Mouse (Mus musculus) megakaryocyte-erythroid progenitor cell, adult 5-6 weeks (primary cell): ENCODE results near the gene Tsc22d4. TPM values are rescaled to one million over a fixed set of nuclear protein-coding genes. Genes with fewer than 3 reads are reported as not detected.
"Not testable (repeated sequence)": the region's sequence is repeated elsewhere in the genome, so short reads cannot be mapped to it uniquely, and the experiment has no call there.

Experiments
- ATAC-seq: replicated peaks from 2 replicates; pipeline ENCODE4 v1.8.0; 2016; ENCODE audit warnings: mild to moderate bottlenecking, inconsistent platforms; ENCODE audit not compliant: severe bottlenecking, poor library complexity, low FRiP score, low TSS enrichment
- total RNA-seq, 2 experiments: library from RNA; stranded (forward) in 1 of 2; stranded (reverse) in 1 of 2; fragments of 200-1000, 215-1000 nt in 1 of 2; fragments of >200 nt in 1 of 2; fragmentation: Nextera tagmentation in 1 of 2; gene quantifications; 2 replicates each; pipeline ENCODE4 v1.2.3; 2014 to 2017

The Tsc22d4 gene
- total RNA-seq (2014; fragmentation: Nextera tagmentation) (45.4 and 55.2 TPM in 2 replicates), total RNA-seq (2017) (43.0 and 66.3 TPM in 2 replicates)

DNA sequence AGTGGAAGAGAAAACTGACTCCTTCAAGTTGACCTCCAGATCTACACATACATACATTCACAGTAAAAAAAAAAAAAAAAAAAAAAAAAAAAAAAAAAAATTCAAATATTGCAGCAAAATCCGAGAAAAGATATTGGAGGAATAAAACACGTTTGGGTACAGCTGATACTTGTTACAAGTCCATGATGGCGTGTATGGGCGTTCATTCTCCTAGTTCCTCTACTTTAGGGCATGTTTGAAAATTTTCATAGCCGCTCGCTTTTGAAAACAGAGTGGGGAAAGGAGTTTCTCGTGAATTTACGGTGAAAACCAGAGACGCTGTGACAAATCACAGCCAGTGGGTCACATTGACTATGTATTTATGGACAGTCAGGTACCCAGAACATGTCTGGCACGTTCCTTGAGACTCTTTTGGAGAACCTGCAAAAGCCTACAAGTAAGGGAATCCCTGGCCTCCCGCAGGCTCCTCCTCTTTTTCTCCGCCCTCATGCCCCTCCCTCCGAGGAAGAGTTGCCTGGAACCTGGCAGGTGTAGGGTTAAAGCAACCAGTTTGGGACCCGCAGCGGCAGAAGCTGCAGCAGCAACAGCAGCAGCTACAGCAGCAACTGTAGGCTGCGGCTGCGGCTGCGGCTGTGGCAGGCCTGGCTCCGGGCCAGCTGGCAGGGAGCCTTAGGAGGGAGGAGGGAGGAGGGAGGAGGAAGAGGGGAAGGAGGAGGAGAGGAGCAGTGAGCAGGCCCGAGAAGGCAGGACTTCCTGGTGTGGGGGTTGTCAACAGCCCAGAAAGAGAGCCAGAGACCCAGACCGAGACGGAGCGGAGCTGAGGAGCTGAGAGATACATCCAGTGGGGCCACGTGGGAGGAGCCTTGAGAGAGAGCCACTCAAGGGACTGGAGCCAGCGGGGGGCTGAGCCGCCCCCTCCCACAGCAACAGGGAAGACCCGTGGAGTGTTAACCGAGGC lies at the start of gene Tsc22d4:
Tsc22d4 (plus strand) TSS at position 517 of the 958 bp plus-strand sequence.
- peak; percentile 78 for ATAC-seq

DNA sequence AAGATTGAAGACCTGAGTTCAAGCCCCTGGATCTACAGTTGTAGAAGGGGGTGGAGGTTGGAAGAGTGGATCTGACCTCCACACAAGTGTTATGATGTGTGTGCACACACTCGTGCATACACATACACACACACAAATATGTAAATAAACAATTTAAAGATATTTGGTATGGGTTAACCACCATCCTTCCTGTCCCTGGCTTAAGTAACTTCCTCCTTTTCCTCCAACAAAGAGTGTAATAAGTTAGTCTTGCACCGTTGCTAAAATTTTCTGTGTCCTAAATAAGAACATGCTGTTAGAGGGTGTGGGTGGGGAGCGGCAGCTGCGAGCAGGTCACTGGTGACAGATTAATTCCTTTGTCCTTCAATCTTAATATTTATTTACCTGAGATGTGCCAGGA lies 49.6 kb upstream of the Tsc22d4 start:
- ATAC-seq, result no peak

DNA sequence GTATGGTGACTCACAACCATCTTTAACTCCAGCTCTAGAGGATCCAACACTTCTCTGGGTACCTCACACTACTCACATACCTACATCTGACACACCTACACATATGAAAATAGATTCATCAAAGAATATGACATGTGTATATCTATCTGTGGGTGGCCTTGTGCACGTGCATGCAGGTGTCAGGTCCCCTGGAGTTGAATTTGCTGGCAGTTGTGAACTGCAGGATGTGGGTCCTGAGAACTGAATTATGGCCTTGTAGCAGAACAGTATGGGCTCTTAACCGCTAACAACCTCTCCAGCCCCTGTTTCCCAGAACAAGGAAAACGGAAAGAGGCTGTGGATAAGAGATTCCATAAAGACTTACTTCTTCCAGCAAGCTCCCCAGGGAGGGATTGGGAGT lies 46.5 kb upstream of the Tsc22d4 start:
- no peak for ATAC-seq

DNA sequence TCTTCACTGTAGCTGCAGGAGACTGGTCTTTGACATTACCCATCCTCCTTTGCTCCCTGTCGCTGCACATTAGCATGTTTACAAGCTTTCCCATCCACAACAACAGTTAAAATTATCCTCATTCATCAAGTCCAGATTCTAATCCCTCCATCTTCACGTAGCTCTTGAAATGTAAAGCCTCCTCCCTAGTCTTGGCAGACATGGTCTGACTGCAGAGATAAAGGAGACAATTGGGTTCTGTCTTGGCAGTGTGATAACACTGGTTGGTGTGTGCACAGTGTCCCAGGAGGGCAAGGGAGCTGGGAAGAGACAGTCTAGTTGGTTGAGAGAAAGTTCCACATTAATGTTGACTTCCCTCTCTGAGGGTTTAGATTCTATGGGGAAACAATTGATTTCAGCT lies 45.7 kb upstream of the Tsc22d4 start:
- ATAC-seq, result peak; percentile 92

DNA sequence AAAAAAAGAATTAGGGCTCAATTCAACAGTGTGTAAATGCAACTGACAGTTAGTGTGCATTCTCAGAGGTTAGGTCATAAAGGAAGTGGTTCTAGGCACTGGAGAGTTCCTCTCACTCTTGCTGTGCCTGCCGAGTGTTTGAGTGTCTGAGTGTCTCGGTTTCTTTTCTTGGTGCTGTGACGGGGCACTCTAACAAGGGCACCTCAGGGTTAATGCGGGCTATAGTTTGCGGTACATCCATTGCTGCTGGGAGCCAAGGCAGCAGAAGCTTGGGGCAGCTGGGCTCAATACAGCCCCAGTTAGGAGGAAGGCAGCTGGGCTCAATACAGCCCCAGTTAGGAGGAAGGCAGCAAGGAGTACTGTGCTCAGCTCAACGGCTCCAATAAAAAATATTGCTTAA lies 40.3 kb upstream of the Tsc22d4 start:
- ATAC-seq, result peak; percentile 18; the same call in 1 of the 2 replicates

DNA sequence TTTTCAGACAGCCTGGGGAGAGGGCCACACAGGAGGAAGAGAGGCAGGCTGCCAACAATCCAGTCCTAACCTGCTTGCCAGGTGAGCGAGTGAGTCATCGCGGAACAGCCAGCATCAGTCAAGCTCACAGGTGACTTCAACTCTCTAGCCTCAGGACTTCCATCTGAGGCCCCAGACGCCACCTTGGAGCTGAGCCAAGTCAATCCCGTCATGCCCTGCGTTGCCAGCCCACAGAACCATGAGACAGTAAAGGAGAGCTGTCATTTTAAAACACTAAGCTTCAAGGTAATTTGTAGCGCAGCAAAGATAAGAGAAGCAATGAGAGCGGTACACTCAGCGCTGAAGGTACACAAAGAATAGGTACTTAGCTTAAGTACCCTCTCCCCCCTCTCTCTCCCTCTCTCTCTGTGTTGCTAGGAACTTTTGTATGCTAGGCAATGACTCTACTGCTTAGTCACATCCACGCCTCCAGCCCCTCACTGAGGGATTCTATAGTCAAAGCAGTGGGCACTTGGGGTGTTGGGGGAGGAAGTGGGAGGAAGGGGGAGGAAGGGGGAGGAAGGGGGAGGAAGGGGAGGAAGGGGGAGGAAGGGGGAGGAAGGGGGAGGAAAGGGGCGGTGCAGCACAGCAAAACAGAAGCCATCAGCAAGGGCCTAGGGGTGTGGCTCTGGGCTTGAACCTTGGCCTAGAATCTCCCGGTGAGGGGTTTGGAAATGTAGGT lies 38.5 kb upstream of the Tsc22d4 start:
- peak; percentile 70 for ATAC-seq

DNA sequence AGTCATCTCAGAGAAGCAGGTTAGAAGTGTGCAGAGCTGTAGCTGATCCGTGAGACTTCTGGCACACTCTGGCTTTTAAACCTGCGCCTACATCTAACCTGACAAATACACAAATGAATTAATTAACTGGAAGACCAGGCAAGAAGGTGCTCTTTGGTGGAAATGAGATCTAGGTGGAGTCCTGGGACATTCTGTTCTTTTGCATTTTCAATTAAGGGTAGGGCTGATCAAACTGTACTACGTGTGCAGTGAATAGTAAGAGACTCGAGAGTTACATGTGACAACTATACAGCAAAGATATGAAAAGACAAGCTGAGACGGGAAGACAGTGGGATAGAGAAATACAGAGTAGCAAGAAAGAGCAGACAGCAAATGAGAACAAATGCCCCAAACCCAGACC lies 32.1 kb upstream of the Tsc22d4 start:
- no peak for ATAC-seq

DNA sequence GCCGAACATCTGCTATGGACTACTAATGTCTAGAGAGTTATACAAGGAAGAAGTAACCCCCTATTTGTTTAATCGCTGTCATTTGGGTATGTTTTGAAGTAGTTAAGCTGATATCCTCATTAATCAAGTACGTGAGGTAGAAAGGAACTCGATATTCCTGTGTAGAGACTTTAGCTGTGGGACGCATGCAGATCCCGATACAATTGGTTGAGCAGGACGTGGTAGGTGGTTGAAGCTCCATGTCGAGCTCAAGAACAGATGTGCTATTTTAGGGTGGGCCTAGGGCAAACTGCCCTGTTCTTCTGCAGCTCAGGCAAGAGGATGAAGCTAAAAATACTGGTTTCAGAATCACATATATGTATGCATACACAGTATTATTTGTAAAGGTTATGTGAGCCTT lies 29.8 kb upstream of the Tsc22d4 start:
- no peak for ATAC-seq

DNA sequence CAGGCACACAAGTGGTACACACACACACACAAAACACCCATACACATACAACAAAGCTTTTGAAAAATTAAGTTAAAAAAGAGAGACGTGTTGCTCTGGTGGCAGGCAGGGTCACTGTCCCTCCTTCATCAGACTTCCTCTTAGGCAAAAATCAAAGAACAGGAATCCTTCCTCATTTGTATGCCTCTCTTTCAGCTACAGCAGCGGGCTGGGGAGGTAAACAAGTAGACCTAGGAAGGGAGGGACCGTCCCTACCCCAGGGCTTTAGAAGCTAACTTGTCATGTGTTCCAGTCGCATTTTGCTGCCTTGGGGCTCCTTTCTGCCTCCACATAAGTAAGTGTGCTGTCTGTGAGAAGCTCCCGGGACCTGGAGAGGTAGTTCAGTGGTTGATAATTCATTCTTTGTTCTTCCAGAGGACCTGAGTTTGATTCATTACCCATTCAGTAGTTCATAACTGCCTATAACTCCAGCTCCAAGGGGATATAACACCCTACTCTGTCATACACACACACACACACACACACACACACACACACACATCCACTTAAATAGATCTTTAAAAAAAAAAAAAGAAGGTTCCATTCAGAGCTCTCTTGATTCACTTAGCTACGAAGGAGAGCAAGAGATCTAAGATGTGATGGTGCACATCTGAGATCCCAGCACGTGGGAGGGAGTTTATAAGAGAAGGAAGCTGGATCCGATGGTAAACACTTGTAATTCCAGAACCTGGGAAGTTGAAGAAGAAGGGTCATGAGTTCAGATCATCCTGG lies 27.3 kb upstream of the Tsc22d4 start:
- ATAC-seq, result no peak

DNA sequence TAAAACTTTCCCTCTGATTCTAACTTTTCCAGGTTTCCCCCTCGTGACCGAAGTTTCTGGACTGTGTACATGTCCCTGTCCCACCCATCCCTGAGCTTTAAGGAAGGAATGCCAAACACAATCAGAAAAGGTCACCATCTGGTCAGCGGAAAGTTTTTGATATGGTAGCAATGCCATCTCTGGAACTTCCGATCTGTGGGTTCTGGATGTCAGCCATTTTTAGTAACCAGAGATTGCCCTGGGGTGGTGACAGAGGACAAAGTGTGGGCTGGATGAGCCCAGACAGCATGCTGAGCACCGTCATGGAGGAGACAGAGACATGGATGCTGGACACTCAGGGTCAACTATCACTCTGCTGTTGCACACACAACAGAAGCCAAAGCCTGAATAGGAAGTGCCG lies 26.4 kb upstream of the Tsc22d4 start:
- peak; percentile 62; the same call in 1 of the 2 replicates for ATAC-seq

DNA sequence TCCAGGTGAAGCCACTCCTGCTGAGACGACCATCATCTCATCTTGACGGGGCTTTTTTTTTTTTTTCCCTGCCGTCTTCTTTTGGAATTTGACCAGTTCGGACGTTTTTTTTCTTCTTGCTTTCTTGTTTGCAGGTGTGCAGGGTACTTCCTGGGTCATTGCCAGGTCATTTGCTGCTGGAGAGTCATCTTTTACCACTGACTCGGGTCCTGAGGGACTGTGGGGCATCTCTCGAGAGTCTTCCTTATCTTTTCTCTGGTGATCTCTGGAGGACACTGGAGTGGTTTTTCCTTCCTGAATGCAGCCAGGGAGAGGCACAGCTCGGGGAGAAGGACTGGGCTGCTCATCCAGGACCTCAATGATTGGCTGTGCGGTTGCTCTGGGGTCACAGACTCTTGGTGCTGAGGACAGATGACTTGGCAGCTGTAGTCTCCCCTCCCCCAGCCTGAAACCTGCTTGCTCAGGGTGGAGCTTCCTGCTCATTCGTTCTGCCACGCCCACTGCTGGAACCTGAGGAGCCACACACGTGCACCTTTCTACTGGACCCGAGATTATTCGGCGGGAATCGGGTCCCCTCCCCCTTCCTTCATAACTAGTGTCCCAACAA lies 24.9 kb upstream of the Tsc22d4 start:
- not testable (repeated sequence) for ATAC-seq

DNA sequence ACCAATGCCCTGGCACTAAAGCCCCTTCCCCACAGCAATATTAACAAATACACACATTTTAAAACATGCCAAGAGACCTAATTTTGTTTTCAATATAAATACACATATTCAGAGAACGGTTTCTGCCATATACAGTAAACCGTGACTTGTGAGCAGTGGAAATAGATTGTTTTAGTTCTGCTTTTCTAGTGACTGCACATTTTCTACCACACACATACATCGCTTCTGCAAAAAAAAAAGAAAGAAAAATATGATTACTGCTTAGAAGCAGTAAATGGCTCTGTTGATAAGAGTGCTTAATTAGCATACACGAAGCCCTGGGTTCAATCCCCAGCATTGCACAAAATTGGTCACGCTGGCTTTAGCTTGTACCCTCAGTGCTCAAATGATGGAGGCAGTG lies 21.7 kb upstream of the Tsc22d4 start:
- ATAC-seq, result no peak

DNA sequence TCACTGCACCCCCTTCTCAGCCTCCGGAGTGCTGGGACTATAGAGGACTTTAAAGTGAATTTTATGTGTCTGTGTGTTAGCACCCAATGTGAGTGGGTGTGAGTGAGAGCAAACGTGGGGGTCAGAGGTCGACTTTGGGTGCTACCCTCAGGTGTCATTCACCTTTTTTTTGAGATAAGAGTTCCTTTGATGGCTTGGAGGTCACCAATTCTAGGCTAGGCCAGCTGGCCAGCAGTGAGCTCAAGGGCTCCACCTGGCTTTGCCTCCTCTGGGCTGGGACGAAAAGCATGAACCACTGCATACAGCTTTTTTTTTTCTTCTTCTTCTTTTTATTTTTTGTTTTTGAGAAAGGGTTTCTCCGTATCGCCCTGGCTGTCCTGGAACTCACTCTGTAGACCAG lies 18.8 kb upstream of the Tsc22d4 start:
- ATAC-seq, result no peak

DNA sequence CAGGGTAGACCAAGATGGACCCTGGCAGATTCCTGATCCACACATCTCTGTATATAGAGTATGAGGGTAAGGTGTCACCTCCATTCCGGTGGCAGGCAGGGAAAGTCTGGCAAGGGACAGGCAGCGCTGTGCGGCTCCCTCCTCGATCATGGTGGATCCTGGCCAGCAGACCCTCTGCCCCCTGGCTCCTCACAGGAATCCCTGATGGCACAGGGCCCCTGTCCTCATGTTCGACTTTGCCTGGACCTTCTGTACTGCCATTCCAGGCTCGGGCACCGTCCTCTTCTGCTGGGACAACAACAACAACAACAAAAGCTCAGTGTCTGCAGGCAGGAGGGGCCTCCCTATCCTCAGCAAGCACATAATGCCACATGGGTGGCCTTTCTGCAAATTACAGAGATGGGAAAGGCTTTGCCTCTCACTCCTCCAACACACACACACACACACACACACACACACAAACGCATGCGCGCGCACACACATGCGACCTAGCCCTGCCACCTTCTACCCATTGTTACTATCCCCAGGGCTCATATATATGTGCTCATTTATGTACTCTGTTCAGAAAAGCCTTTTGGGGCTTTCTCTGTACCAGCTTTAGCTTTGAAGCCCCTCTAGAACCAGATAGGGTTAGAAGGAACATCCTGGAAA lies 11.8 kb upstream of the Tsc22d4 start:
- no peak for ATAC-seq

DNA sequence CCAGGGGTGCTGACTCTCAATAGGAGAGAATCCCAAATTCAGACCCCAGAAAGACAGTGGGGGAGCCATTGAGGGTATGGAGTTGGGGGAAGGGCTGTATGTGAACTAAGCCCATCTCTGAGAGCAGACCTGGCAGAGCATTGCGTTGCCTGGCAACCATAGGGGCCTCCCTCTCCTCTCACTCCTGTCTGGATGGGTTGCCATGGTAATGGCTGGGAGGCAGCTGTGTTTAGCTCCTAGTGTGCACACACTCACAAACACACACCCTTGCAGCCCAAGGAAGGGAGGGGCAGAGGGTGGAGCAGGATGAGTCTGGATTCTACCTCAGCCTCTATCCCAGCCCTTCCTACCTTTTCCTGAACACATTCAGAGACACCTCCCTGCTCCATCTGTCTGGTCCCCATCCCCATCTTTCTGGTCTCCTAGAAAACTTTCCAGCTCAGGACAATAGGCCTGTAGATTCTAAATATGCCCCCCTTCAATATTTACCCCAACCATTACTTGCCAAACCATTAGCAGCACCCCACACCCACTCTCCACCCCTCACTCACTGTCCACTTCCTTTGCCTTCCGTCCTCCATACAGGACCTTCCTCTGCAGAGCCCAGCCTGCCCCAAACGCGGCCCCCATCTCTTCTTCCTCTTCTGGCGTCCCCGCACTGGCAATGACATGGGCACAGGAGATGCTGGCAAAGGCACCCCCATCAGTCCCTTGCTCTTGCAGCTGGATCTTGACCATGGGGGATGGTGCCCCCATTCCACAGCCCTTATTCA lies 11.1 kb upstream of the Tsc22d4 start:
- ATAC-seq, result no peak

DNA sequence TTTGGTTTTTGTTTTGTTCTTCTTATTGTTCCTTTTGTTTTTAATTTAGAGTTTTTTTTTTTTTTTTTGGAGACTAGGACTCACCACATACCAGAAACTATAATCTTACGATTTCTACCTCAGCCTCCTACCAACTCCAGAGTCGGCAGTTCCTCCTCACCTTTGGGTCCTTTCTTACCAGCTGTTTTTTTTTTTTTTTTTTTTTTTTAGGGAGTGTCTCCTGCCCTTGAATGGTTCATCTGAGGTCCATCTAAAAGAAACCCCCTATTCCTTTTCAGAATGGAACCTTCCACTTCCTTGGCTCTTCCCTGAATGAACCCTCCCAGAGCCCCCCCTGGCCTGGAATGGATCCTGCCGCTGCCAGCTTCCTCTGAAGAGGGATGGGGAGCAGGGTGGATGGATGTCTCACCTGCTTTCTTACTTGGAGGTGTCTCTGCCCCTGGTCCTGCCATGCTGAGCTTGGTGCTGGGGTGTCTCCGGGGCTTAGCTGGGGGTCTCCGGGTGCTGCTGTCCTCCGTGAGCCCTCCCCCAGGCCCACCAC lies 8.1 kb upstream of the Tsc22d4 start:
- no peak for ATAC-seq

DNA sequence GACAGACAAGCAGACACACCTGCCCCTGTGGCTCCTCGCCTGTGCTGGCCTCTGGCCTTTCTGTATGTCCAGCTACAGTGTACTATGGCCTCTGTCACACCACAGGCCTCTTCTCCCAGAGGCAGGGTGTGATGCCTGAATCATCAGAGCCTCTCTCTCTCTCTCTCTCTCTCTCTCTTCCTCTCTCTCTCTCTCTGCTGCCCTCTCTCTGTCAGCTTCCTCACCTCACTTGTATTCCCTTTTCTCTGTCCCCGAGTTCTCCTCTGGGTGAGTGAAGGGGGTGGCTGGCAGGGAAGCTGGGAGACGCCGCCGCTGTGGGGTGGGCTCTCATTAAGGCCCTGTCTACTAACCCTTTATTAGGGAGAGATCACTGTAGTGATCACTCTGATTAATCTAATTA lies 7.0 kb upstream of the Tsc22d4 start:
- no peak for ATAC-seq

DNA sequence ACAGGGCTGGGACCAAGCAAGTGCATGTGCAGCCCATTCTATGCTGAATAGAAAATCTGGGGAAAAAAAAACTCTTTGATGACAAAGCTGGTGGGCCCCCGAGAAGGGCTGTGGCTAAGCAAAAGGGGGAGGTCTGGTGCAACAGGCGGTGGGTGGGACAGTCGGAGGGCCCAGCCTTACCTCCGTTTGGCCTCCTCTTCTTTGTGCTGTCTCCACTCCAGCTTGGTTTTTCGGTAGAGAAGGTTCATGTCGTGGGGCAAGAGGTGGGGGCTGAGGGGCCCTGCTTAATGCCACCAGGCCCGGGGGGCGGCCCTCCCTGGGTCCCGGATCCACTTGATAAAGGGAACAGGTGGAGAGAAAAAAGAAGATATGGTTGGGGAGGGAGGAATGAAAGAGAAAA lies 6.1 kb upstream of the Tsc22d4 start:
- no peak for ATAC-seq
